ENCODE assay signal across 9 mouse cellular contexts in genomic region chr1:86232631-86233030, GRCm38 (mm10).
"Had no signal": no experiment of that assay in that cellular context is flagged by ENCODE, and none has a peak within 500 bp of the region (broad histone marks: within the 10 kb centered on the region; RNA-seq: fewer than 3 reads in every experiment).

No protein-coding gene starts in this region.

- H3K9ac ChIP-seq: limb, embryonic 13.5 days; lung, embryonic 14.5 days; midbrain, embryonic 13.5 days had no signal

- H3K4me1 ChIP-seq: midbrain, embryonic 13.5 days had no signal

- ATAC-seq: midbrain, embryonic 13.5 days had no signal

- H3K4me3 ChIP-seq: limb, embryonic 13.5 days; midbrain, embryonic 13.5 days had no signal

- H3K9me3 ChIP-seq: limb, embryonic 13.5 days; midbrain, embryonic 13.5 days had no signal

- H3K27me3 ChIP-seq: limb, embryonic 13.5 days; midbrain, embryonic 13.5 days had no signal

- H3K27ac ChIP-seq: limb, embryonic 13.5 days; midbrain, embryonic 13.5 days had no signal

- H3K4me2 ChIP-seq: limb, embryonic 13.5 days; lung, embryonic 14.5 days; midbrain, embryonic 13.5 days had no signal

- DNase-seq: kidney, postnatal 10 days; left cerebral cortex, postnatal 4 days; lung, embryonic 14.5 days; lung, postnatal 10 days; lung, postnatal 4 days; right cerebral cortex, postnatal 25 days; thymus, postnatal 36 days had no signal
